ENCODE assay signal across 16 mouse cellular contexts in genomic region chr9:43562016-43562415, GRCm38 (mm10).
"Had no signal": no experiment of that assay in that cellular context is flagged by ENCODE, and none has a peak within 500 bp of the region (broad histone marks: within the 10 kb centered on the region; RNA-seq: fewer than 3 reads in every experiment).

No protein-coding gene starts in this region.

- DNase-seq: cerebellum, adult 9-10 months; cerebellum, adult 9-11 months; cerebellum, postnatal 10 days; cerebellum, postnatal 14 days; cerebellum, postnatal 25 days; cerebellum, postnatal 36 days; embryo, embryonic 11 days; forebrain, postnatal 0 days; gastrocnemius, adult 2 months; gastrocnemius, postnatal 10 days; gastrocnemius, postnatal 14 days; gastrocnemius, postnatal 25 days; gastrocnemius, postnatal 36 days; heart, adult 11 months; heart, adult 18-20 months; heart, adult 2 months had no signal
